Comparison of ENCODE assay signal across 17 mouse cellular contexts in the genomic region with DNA sequence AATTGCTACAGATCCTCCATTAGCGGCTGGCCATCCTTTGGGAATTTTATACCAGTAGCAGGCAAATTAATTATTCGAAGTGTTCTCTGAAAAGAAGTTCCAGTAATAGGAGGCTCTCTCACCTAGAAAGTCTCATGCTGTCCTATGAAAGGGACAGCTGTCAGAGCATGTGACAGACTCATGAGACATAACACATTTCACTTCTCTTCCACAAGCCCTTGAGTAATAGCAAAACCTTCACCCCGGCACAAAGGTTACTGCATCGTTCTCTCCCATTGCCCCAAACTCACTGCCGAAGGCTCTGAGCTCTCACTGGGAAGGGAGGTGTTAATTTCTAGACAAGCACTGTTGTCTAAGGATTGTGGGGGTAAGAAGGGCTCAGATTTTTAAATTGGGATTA. TPM values are rescaled to one million over a fixed set of nuclear protein-coding genes. Genes with fewer than 3 reads are reported as not detected.
A peak's percentile ranks its signal among the peaks of the same experiment; 100 is the strongest.
DNase-seq lines count a peak whose midpoint lies in the region; ATAC-seq lines count a peak whose summit lies in the region.
"Had no signal": no experiment of that assay in that cellular context is flagged by ENCODE, and none has a peak within 500 bp of the region (broad histone marks: within the 10 kb centered on the region; RNA-seq: fewer than 3 reads in every experiment).

No protein-coding gene starts in this region.

- no peak for DNase-seq in forebrain, embryonic 10.5 days (ENCODE audit: extremely low spot score, low spot score)
- DNase-seq in midbrain, embryonic 14.5 days, result peak; percentile 19
- no peak for DNase-seq in midbrain, embryonic 11.5 days (ENCODE audit: low spot score, missing footprints)
- DNase-seq in heart, postnatal 36 days, result no peak
- no peak for DNase-seq in left cerebral cortex, postnatal 25 days (ENCODE audit: low spot score in 2 of 2)
- DNase-seq: adrenal gland, adult 8-10 months; kidney, adult 18-20 months; kidney, postnatal 36 days; lung, adult 18-20 months; right cerebral cortex, postnatal 4 days; thymus, postnatal 25 days had no signal

- H3K27ac ChIP-seq in forebrain, embryonic 15.5 days (replicated peaks), result no peak overlapping the region
- H3K27ac ChIP-seq in forebrain, embryonic 10.5 days, result no peak overlapping the region
- no peak overlapping the region for H3K27ac ChIP-seq in midbrain, embryonic 14.5 days (replicated peaks; ENCODE audit: low read depth, low read length)
- H3K27ac ChIP-seq in midbrain, embryonic 11.5 days (ENCODE audit: low read depth, low read length), result no peak overlapping the region
- H3K27ac ChIP-seq: heart, embryonic 15.5 days; hindbrain, embryonic 12.5 days had no signal

- WGBS in forebrain, embryonic 15.5 days, result 45% methylated on average over 5 of the region's 5 CpGs
- WGBS in forebrain, embryonic 10.5 days, result 91% methylated on average over 5 of the region's 5 CpGs
- 55% methylated on average over 5 of the region's 5 CpGs for WGBS in midbrain, embryonic 14.5 days
- 85% methylated on average over 5 of the region's 5 CpGs for WGBS in midbrain, embryonic 11.5 days

- H3K9me3 ChIP-seq in forebrain, embryonic 15.5 days, result no peaks in the 10 kb centered on the region
- no peaks in the 10 kb centered on the region for H3K9me3 ChIP-seq in forebrain, embryonic 10.5 days
- no peaks in the 10 kb centered on the region for H3K9me3 ChIP-seq in midbrain, embryonic 14.5 days (ENCODE audit: control insufficient read depth, low read length)
- H3K9me3 ChIP-seq in midbrain, embryonic 11.5 days (ENCODE audit: control insufficient read depth, low read length), result no peaks in the 10 kb centered on the region
- H3K9me3 ChIP-seq: heart, embryonic 15.5 days; hindbrain, embryonic 12.5 days; megakaryocyte, embryonic 14.5 days had no signal

- H3K36me3 ChIP-seq in forebrain, embryonic 15.5 days, result no peaks in the 10 kb centered on the region
- H3K36me3 ChIP-seq in forebrain, embryonic 10.5 days (replicated peaks), result no peaks in the 10 kb centered on the region
- no peaks in the 10 kb centered on the region for H3K36me3 ChIP-seq in midbrain, embryonic 14.5 days (ENCODE audit: control insufficient read depth, insufficient read depth, low read length)
- no peaks in the 10 kb centered on the region for H3K36me3 ChIP-seq in midbrain, embryonic 11.5 days (ENCODE audit: control insufficient read depth, insufficient read depth, low read length)
- H3K36me3 ChIP-seq: G1E; heart, embryonic 15.5 days; hindbrain, embryonic 12.5 days had no signal

- intact Hi-C loops in heart, postnatal 36 days (cut with DNase I), result no loop called here
- intact Hi-C loops in left cerebral cortex, postnatal 25 days (cut with DNase I), result no loop called here

- no peak overlapping the region for H3K9ac ChIP-seq in forebrain, embryonic 15.5 days (replicated peaks)
- no peak overlapping the region for H3K9ac ChIP-seq in midbrain, embryonic 14.5 days (replicated peaks; ENCODE audit: low read length)
- no peak overlapping the region for H3K9ac ChIP-seq in midbrain, embryonic 11.5 days (ENCODE audit: low read length)
- H3K9ac ChIP-seq: heart, embryonic 15.5 days; hindbrain, embryonic 12.5 days had no signal

- no peaks in the 10 kb centered on the region for H3K27me3 ChIP-seq in forebrain, embryonic 15.5 days
- no peaks in the 10 kb centered on the region for H3K27me3 ChIP-seq in forebrain, embryonic 10.5 days (ENCODE audit: poor library complexity, severe bottlenecking)
- no peaks in the 10 kb centered on the region for H3K27me3 ChIP-seq in midbrain, embryonic 14.5 days (ENCODE audit: control insufficient read depth, insufficient read depth, low read length)
- no peaks in the 10 kb centered on the region for H3K27me3 ChIP-seq in midbrain, embryonic 11.5 days (ENCODE audit: control insufficient read depth, insufficient read depth, low read length)
- H3K27me3 ChIP-seq: heart, embryonic 15.5 days; hindbrain, embryonic 12.5 days had no signal

- no peak overlapping the region for H3K4me3 ChIP-seq in forebrain, embryonic 15.5 days
- no peak overlapping the region for H3K4me3 ChIP-seq in forebrain, embryonic 10.5 days
- no peak overlapping the region for H3K4me3 ChIP-seq in midbrain, embryonic 14.5 days (replicated peaks; ENCODE audit: low read depth, low read length)
- no peak overlapping the region for H3K4me3 ChIP-seq in midbrain, embryonic 11.5 days (ENCODE audit: low read depth, low read length)
- H3K4me3 ChIP-seq: heart, embryonic 15.5 days; hindbrain, embryonic 12.5 days; megakaryocyte, embryonic 14.5 days had no signal

- 0 out of 2 replicates have a peak, but pooled peaks have one; percentile 11 for ATAC-seq in forebrain, embryonic 15.5 days (replicated peaks)
- no peak for ATAC-seq in midbrain, embryonic 14.5 days (ENCODE audit: low FRiP score, low TSS enrichment)
- no peak for ATAC-seq in midbrain, embryonic 11.5 days (ENCODE audit: low FRiP score)
- peak; percentile 47 for ATAC-seq in granulocyte monocyte progenitor cell, adult 5-6 weeks (replicated peaks; ENCODE audit: poor library complexity, severe bottlenecking)

- H3K4me1 ChIP-seq in forebrain, embryonic 15.5 days, result peaks cover 5% of the 10 kb centered on the region; the same call in 1 of the 2 replicates
- peaks cover 29% of the 10 kb centered on the region for H3K4me1 ChIP-seq in forebrain, embryonic 10.5 days
- no peaks in the 10 kb centered on the region for H3K4me1 ChIP-seq in midbrain, embryonic 14.5 days (ENCODE audit: control insufficient read depth, insufficient read depth, low read length)
- H3K4me1 ChIP-seq in midbrain, embryonic 11.5 days (ENCODE audit: control insufficient read depth, insufficient read depth, low read length), result no peaks in the 10 kb centered on the region

- H3K4me2 ChIP-seq in forebrain, embryonic 15.5 days (replicated peaks), result no peak overlapping the region
- H3K4me2 ChIP-seq in midbrain, embryonic 14.5 days (ENCODE audit: low read length), result no peak overlapping the region
- H3K4me2 ChIP-seq in midbrain, embryonic 11.5 days, result no peak overlapping the region
- H3K4me2 ChIP-seq: heart, embryonic 15.5 days; hindbrain, embryonic 12.5 days had no signal

RNA-seq across cellular contexts. Expression of a gene that starts 38.3 kb away (rescaled TPM):
- 6.0 and 6.1 TPM in 2 replicates for polyA plus RNA-seq in forebrain, embryonic 15.5 days (2015; fragmentation: Nextera tagmentation; extraction: Ambion mirVana)
- 5.2 and 5.5 TPM in 2 replicates for polyA plus RNA-seq in forebrain, embryonic 10.5 days (2016; fragmentation: Nextera tagmentation; extraction: Ambion mirVana)
- 3.6 and 10.4 TPM in 2 replicates for polyA plus RNA-seq in midbrain, embryonic 14.5 days (2014; fragmentation: Nextera tagmentation; extraction: Ambion mirVana)
- polyA plus RNA-seq in midbrain, embryonic 11.5 days (2014; fragmentation: Nextera tagmentation; extraction: Ambion mirVana), result 8.1 and 9.2 TPM in 2 replicates
- 6.8 and 9.5 TPM in 2 replicates for total RNA-seq in granulocyte monocyte progenitor cell, adult 5-6 weeks (2014; fragmentation: Nextera tagmentation)
- 4.3 and 6.5 TPM in 2 replicates for total RNA-seq in granulocyte monocyte progenitor cell, adult 5-6 weeks (2017)
- 10 to 100 TPM; 37.0 to 38.3 TPM for total RNA-seq in heart, postnatal 36 days (2021)
- 10 to 100 TPM; 13.1 to 13.8 TPM for total RNA-seq in left cerebral cortex, postnatal 25 days (2021)
- polyA plus RNA-seq: G1E had no signal

Comparison
In these comparisons a context has a peak if more than half of its experiments do, and no peak if none do; other contexts are left out.
1. ATAC-seq: peak in forebrain, embryonic 15.5 days (single experiment) and granulocyte monocyte progenitor cell, adult 5-6 weeks (single experiment); none in midbrain, embryonic 14.5 days (single experiment) and midbrain, embryonic 11.5 days (single experiment).